Mouse (Mus musculus) E14TG2a.4 (cell line): ENCODE measurements around the gene Mbd4.

Experiments
- CTCF ChIP-seq: conservative IDR thresholded peaks from 2 replicates; pipeline ENCODE4 v1.5.1; 2014; ENCODE audit warnings: low read length
- NANOG ChIP-seq: IDR thresholded peaks from 2 replicates; pipeline ENCODE4 v1.6.1; 2014; ENCODE audit warnings: borderline replicate concordance, low read length, mixed read lengths
- POU5F1 ChIP-seq: IDR thresholded peaks from 2 replicates; pipeline ENCODE4 v1.6.1; 2014; ENCODE audit warnings: low read length, borderline replicate concordance

DNA sequence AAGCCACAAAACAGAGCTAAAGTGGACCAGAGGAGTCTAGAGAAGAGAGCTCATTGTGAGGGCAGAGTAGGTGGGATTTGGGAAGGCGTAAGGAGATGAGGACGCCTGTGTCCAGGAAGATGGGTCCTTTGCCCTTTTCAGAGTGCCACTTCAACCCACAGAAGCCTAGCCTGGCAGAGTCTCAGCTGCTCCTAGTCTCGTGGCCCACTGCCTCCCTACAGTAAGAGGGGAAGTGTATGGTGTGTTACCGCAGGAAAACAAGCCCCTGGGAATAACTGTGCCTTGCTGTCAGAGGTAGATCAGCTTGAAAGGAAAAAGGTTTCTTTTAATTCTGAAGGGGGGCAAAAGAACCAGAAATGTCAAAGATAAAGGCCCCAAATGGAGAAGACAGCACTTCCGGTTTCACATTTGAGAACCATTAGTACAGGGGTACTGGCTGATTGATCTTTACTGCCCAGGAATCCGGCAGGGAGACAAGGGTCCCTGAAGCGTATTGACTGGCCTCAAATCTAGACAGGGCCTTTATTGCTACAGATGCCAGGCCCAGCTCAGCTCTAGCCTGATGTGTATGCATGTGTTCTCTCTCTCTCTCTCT is 44.9 kb upstream of the Mbd4 start:
- TF ChIP-seq CTCF, result no peak
- no peak for TF ChIP-seq POU5F1
- no peak for TF ChIP-seq NANOG
